Mouse (Mus musculus) CH12.LX (cell line): Measurements from ENCODE around the gene Fam213a.

ENCODE experiments used
- CTCF ChIP-seq, 2 experiments: IDR thresholded peaks in 1 of 2; conservative IDR thresholded peaks in 1 of 2; 2 replicates each; pipeline ENCODE4 v1.5.1; 2011 to 2012; ENCODE audit warnings: low read depth in 2 of 2, low read length in 2 of 2, improper control_type of control experiment in 1 of 2, inconsistent platforms in 1 of 2, mild to moderate bottlenecking in 1 of 2, moderate library complexity in 1 of 2
- POLR2AphosphoS2 ChIP-seq: IDR thresholded peaks from 2 replicates; pipeline ENCODE4 v1.6.1; 2011; ENCODE audit warnings: low read depth, low read length, improper control_type of control experiment
- RAD21 ChIP-seq: IDR thresholded peaks from 2 replicates; pipeline ENCODE4 v1.6.1; 2011; ENCODE audit warnings: low read depth, mild to moderate bottlenecking, low read length, improper control_type of control experiment, moderate library complexity

- TF ChIP-seq CTCF (conservative IDR thresholded peaks at IDR 0.05 in 1 of 2, IDR thresholded peaks at IDR 0.05 in 1 of 2; ENCODE audit: low read depth in 2 of 2, low read length in 2 of 2), result no peak
- no peak for TF ChIP-seq RAD21
- no peak for TF ChIP-seq POLR2AphosphoS2
These were observed 1.7 kb downstream of the Fam213a start for GRCm38 (mm10) chr14:41011916-41012315.
